Mouse (Mus musculus): ENCODE data around the gene Abcc6. TPM values are rescaled to one million over a fixed set of nuclear protein-coding genes. Genes with fewer than 3 reads are reported as not detected.

Abcc6 gene
- total and polyA plus RNA-seq, 3 experiments, result 2.2 to 10.5 (median 6.4) TPM

GRCm38 (mm10) chr7:45917926-45918325 lies 112.2 kb downstream of the Abcc6 start:
- dilution Hi-C loops (cut with MboI; ENCODE audit: extremely low pct_ligation_motif_present, extremely low pct_unique_long_range_greater_than_20kb, low sequenced_read_pairs) (no loop called here), in situ Hi-C loops (cut with MboI; ENCODE audit: low pct_ligation_motif_present, low pct_unique_long_range_greater_than_20kb, low sequenced_read_pairs) (no loop called here)
- TF ChIP-seq JUND (conservative IDR thresholded peaks at IDR 0.05; ENCODE audit: low read depth, low read length) (no peak), GABPA (IDR thresholded peaks at IDR 0.05; ENCODE audit: insufficient replicate concordance, low read depth, low read length) (no peak), CTCF (conservative IDR thresholded peaks at IDR 0.05 in 1 of 2, IDR thresholded peaks at IDR 0.05 in 1 of 2; ENCODE audit: low read depth in 2 of 2, low read length in 2 of 2) (no peak), MYC (IDR thresholded peaks at IDR 0.05; ENCODE audit: low read depth, low read length) (no peak), ZC3H11A (IDR thresholded peaks at IDR 0.05; ENCODE audit: low read depth, low read length) (no peak), SIN3A (IDR thresholded peaks at IDR 0.05; ENCODE audit: low read length) (no peak), USF2 (conservative IDR thresholded peaks at IDR 0.05; ENCODE audit: low read depth, low read length) (no peak), JUN (IDR thresholded peaks at IDR 0.05; ENCODE audit: insufficient read depth, low read depth, low read length) (no peak), EP300 (IDR thresholded peaks at IDR 0.05; ENCODE audit: low read length) (no peak), POLR2AphosphoS2 (IDR thresholded peaks at IDR 0.05; ENCODE audit: low read depth, low read length) (no peak), ETS1 (conservative IDR thresholded peaks at IDR 0.05; ENCODE audit: low read depth, low read length) (no peak)
- H3K27ac ChIP-seq (ENCODE audit: insufficient read depth, low read depth), result no peak overlapping the region
- H3K4me2 ChIP-seq (ENCODE audit: insufficient read depth, low read depth, poor library complexity, severe bottlenecking), result no peak overlapping the region
- H3K9ac ChIP-seq (ENCODE audit: insufficient read depth, low read depth), result no peak overlapping the region
- no peak overlapping the region for H3K4me3 ChIP-seq (replicated peaks in 1 of 3; ENCODE audit: low read depth in 2 of 3, low read length in 2 of 3, poor library complexity in 1 of 3)
- H3K27me3 ChIP-seq (replicated peaks), result no peaks in the 10 kb centered on the region
- H3K79me2 ChIP-seq (replicated peaks; ENCODE audit: control insufficient read depth, extremely low read depth, insufficient read depth, poor library complexity, severe bottlenecking), result no peaks in the 10 kb centered on the region
- peaks cover 0 to 54% of the 10 kb centered on the region in 2 experiments for H3K36me3 ChIP-seq (replicated peaks in 1 of 2; ENCODE audit: control insufficient read depth in 1 of 2, insufficient read depth in 1 of 2, low read length in 1 of 2)
- no peak for DNase-seq (ENCODE audit: extremely low read depth)
- peaks cover 2 to 61% of the 10 kb centered on the region in 2 experiments; a peak in 3 of 4 replicates for H3K4me1 ChIP-seq (ENCODE audit: control insufficient read depth in 1 of 2, insufficient read depth in 2 of 2)
- no peaks in the 10 kb centered on the region for H3K9me3 ChIP-seq (replicated peaks; ENCODE audit: low read length)

Other genes with a start within 250 kb of the Abcc6 start
- gene Lmtk3, start 246.6 kb downstream of the Abcc6 start, total RNA-seq (2012; rRNA removed), result 0.30 and 0.46 TPM in 2 replicates
- gene Lmtk3, start 246.6 kb downstream of the Abcc6 start, total RNA-seq (2014; rRNA removed), result 0.19 TPM in 1 of 2 replicates, not detected in the other
- gene Lmtk3, start 246.6 kb downstream of the Abcc6 start, polyA plus RNA-seq (2012; ENCODE audit: insufficient read length, low read depth), result 0.18 and 0.34 TPM in 2 replicates
- gene Sult2b1, start 245.6 kb downstream of the Abcc6 start, total RNA-seq (2012; rRNA removed), result 0.13 and 0.17 TPM in 2 replicates
- gene Sult2b1, start 245.6 kb downstream of the Abcc6 start, total RNA-seq (2014; rRNA removed), result not detected in 2 replicates
- 0.29 TPM in 1 of 2 replicates, not detected in the other for gene Sult2b1, start 245.6 kb downstream of the Abcc6 start, polyA plus RNA-seq (2012; ENCODE audit: insufficient read length, low read depth)
- 59.1 and 64.2 TPM in 2 replicates for gene Cyth2, start 215.7 kb downstream of the Abcc6 start, total RNA-seq (2012; rRNA removed)
- 25.6 and 28.7 TPM in 2 replicates for gene Cyth2, start 215.7 kb downstream of the Abcc6 start, total RNA-seq (2014; rRNA removed)
- gene Cyth2, start 215.7 kb downstream of the Abcc6 start, polyA plus RNA-seq (2012; ENCODE audit: insufficient read length, low read depth), result 59.4 and 75.4 TPM in 2 replicates
- gene Kcnj14, start 205.5 kb downstream of the Abcc6 start, total RNA-seq (2012; rRNA removed), result 1.5 and 2.1 TPM in 2 replicates
- gene Kcnj14, start 205.5 kb downstream of the Abcc6 start, total RNA-seq (2014; rRNA removed), result 1.0 and 1.3 TPM in 2 replicates
- 3.2 and 3.5 TPM in 2 replicates for gene Kcnj14, start 205.5 kb downstream of the Abcc6 start, polyA plus RNA-seq (2012; ENCODE audit: insufficient read length, low read depth)
- gene Grwd1, start 199.4 kb downstream of the Abcc6 start, total RNA-seq (2012; rRNA removed), result 83.0 and 128 TPM in 2 replicates
- gene Grwd1, start 199.4 kb downstream of the Abcc6 start, total RNA-seq (2014; rRNA removed), result 88.1 and 98.5 TPM in 2 replicates
- gene Grwd1, start 199.4 kb downstream of the Abcc6 start, polyA plus RNA-seq (2012; ENCODE audit: insufficient read length, low read depth), result 108 and 115 TPM in 2 replicates
- gene Kdelr1, start 157.5 kb downstream of the Abcc6 start, total RNA-seq (2012; rRNA removed), result 59.7 and 60.8 TPM in 2 replicates
- 61.5 and 66.9 TPM in 2 replicates for gene Kdelr1, start 157.5 kb downstream of the Abcc6 start, total RNA-seq (2014; rRNA removed)
- gene Kdelr1, start 157.5 kb downstream of the Abcc6 start, polyA plus RNA-seq (2012; ENCODE audit: insufficient read length, low read depth), result 72.8 and 80.5 TPM in 2 replicates
- 0.04 TPM in 1 of 2 replicates, not detected in the other for gene Grin2d, start 151.9 kb downstream of the Abcc6 start, total RNA-seq (2012; rRNA removed)
- not detected in 2 replicates for gene Grin2d, start 151.9 kb downstream of the Abcc6 start, total RNA-seq (2014; rRNA removed)
- 0.07 TPM in 1 of 2 replicates, not detected in the other for gene Grin2d, start 151.9 kb downstream of the Abcc6 start, polyA plus RNA-seq (2012; ENCODE audit: insufficient read length, low read depth)
- gene Syngr4, start 133.6 kb downstream of the Abcc6 start, total RNA-seq (2012; rRNA removed), result not detected in 2 replicates
- not detected in 2 replicates for gene Syngr4, start 133.6 kb downstream of the Abcc6 start, total RNA-seq (2014; rRNA removed)
- gene Syngr4, start 133.6 kb downstream of the Abcc6 start, polyA plus RNA-seq (2012; ENCODE audit: insufficient read length, low read depth), result not detected in 2 replicates
- gene Tmem143, start 133.4 kb downstream of the Abcc6 start, total RNA-seq (2012; rRNA removed), result 9.4 and 14.6 TPM in 2 replicates
- 12.8 and 14.2 TPM in 2 replicates for gene Tmem143, start 133.4 kb downstream of the Abcc6 start, total RNA-seq (2014; rRNA removed)
- 7.2 and 8.8 TPM in 2 replicates for gene Tmem143, start 133.4 kb downstream of the Abcc6 start, polyA plus RNA-seq (2012; ENCODE audit: insufficient read length, low read depth)
- 18.8 and 24.7 TPM in 2 replicates for gene Emp3, start 108.9 kb downstream of the Abcc6 start, total RNA-seq (2012; rRNA removed)
- 49.7 and 56.6 TPM in 2 replicates for gene Emp3, start 108.9 kb downstream of the Abcc6 start, total RNA-seq (2014; rRNA removed)
- 125 and 135 TPM in 2 replicates for gene Emp3, start 108.9 kb downstream of the Abcc6 start, polyA plus RNA-seq (2012; ENCODE audit: insufficient read length, low read depth)
- not detected in 2 replicates for gene Ccdc114, start 106.2 kb downstream of the Abcc6 start, total RNA-seq (2012; rRNA removed)
- not detected in 2 replicates for gene Ccdc114, start 106.2 kb downstream of the Abcc6 start, total RNA-seq (2014; rRNA removed)
- 0.11 TPM in 1 of 2 replicates, not detected in the other for gene Ccdc114, start 106.2 kb downstream of the Abcc6 start, polyA plus RNA-seq (2012; ENCODE audit: insufficient read length, low read depth)
- 89.6 and 102 TPM in 2 replicates for gene Nomo1, start 3.4 kb upstream of the Abcc6 start, total RNA-seq (2012; rRNA removed)
- 41.9 and 43.4 TPM in 2 replicates for gene Nomo1, start 3.4 kb upstream of the Abcc6 start, total RNA-seq (2014; rRNA removed)
- gene Nomo1, start 3.4 kb upstream of the Abcc6 start, polyA plus RNA-seq (2012; ENCODE audit: insufficient read length, low read depth), result 97.8 and 103 TPM in 2 replicates
- not detected in 2 replicates for gene Kcnj11, start 70.5 kb upstream of the Abcc6 start, total RNA-seq (2012; rRNA removed)
- not detected in 2 replicates for gene Kcnj11, start 70.5 kb upstream of the Abcc6 start, total RNA-seq (2014; rRNA removed)
- not detected in 2 replicates for gene Kcnj11, start 70.5 kb upstream of the Abcc6 start, polyA plus RNA-seq (2012; ENCODE audit: insufficient read length, low read depth)
- gene Abcc8, start 149.7 kb upstream of the Abcc6 start, total RNA-seq (2012; rRNA removed), result not detected in 2 replicates
- not detected in 2 replicates for gene Abcc8, start 149.7 kb upstream of the Abcc6 start, total RNA-seq (2014; rRNA removed)
- not detected in 2 replicates for gene Abcc8, start 149.7 kb upstream of the Abcc6 start, polyA plus RNA-seq (2012; ENCODE audit: insufficient read length, low read depth)
- gene Ush1c, start 208.2 kb upstream of the Abcc6 start, total RNA-seq (2012; rRNA removed), result not detected in 2 replicates
- not detected in 2 replicates for gene Ush1c, start 208.2 kb upstream of the Abcc6 start, total RNA-seq (2014; rRNA removed)
- gene Ush1c, start 208.2 kb upstream of the Abcc6 start, polyA plus RNA-seq (2012; ENCODE audit: insufficient read length, low read depth), result not detected in 2 replicates
- gene Otog, start 210.7 kb upstream of the Abcc6 start, total RNA-seq (2012; rRNA removed), result under 0.01 and 0.04 TPM in 2 replicates
- gene Otog, start 210.7 kb upstream of the Abcc6 start, total RNA-seq (2014; rRNA removed), result not detected in 2 replicates
- gene Otog, start 210.7 kb upstream of the Abcc6 start, polyA plus RNA-seq (2012; ENCODE audit: insufficient read length, low read depth), result not detected in 2 replicates